Mouse (Mus musculus) bone marrow, adult 2 months (tissue): ENCODE results near the gene Zscan4-ps1. TPM values are rescaled to one million over a fixed set of nuclear protein-coding genes. Genes with fewer than 3 reads are reported as not detected.
"Not testable (repeated sequence)": the region's sequence is repeated elsewhere in the genome, so short reads cannot be mapped to it uniquely, and the experiment has no call there.

Source experiments
- H3K27ac ChIP-seq: fragments of 200-500 bp; 2 replicates; pipeline ENCODE4 v1.5.1; 2012; ENCODE audit warnings: low read depth, mild to moderate bottlenecking, control low read depth, inconsistent platforms, low read length; ENCODE audit not compliant: control insufficient read depth, poor library complexity, insufficient read depth
- H3K4me1 ChIP-seq: fragments of 200-500 bp; 2 replicates; pipeline ENCODE4 v1.6.1; 2011; ENCODE audit warnings: low read length; ENCODE audit not compliant: control insufficient read depth, insufficient read depth
- H3K4me3 ChIP-seq: fragments of 200-500 bp; replicated peaks from 2 replicates; pipeline ENCODE3; 2011; ENCODE audit warnings: mild to moderate bottlenecking, low read depth, low read length, control low read depth; ENCODE audit not compliant: control insufficient read depth
- WGBS: fragments of 180-500 bp; shearing (Covaris S2); methylation state at CpG from one replicate; pipeline ENCODE4 v1.1.7; 2018; 5-methylcytosine and 5-hydroxymethylcytosine counted together
- polyA plus RNA-seq: library from polyadenylated mRNA; stranded (reverse); fragments of >200 nt; gene quantifications from 2 replicates; pipeline ENCODE4 v1.2.4, GENCODE M21; 2011; ENCODE audit warnings: low replicate concordance; ENCODE audit not compliant: missing spikeins, insufficient read depth, insufficient read length

The Zscan4-ps1 gene
- not detected in 2 replicates for polyA plus RNA-seq

GRCm38 (mm10) chr7:11069591-11069990 lies at the start of gene Zscan4-ps1:
TSS of gene Zscan4-ps1 (minus strand) at chr7:11069691.
- 79% methylated on average over 2 of the region's 2 CpGs for WGBS
- H3K4me1 ChIP-seq: not testable (repeated sequence)

More at GRCm38 (mm10) chr7:11069591-11069990, at the start of gene Zscan4-ps1:
- not testable (repeated sequence) for H3K4me3 ChIP-seq, H3K27ac ChIP-seq

Other genes with a start within 250 kb of the Zscan4-ps1 start
- gene Zscan4b, start 164.6 kb downstream of the Zscan4-ps1 start, polyA plus RNA-seq: not detected in 2 replicates
- gene Zscan4c, start 63.9 kb downstream of the Zscan4-ps1 start, polyA plus RNA-seq: not detected in 2 replicates
- not detected in 2 replicates for gene Zscan4d, start 96.5 kb upstream of the Zscan4-ps1 start, polyA plus RNA-seq
- not detected in 2 replicates for gene Zscan4e, start 241.0 kb upstream of the Zscan4-ps1 start, polyA plus RNA-seq